Mouse (Mus musculus): ENCODE measurements around the gene Cers5. TPM values are rescaled to one million over a fixed set of nuclear protein-coding genes. Genes with fewer than 3 reads are reported as not detected.
A peak's percentile ranks its signal among the peaks of the same experiment; 100 is the strongest.
"Not testable (repeated sequence)": the region's sequence is repeated elsewhere in the genome, so short reads cannot be mapped to it uniquely, and the experiment has no call there.

Cers5 gene
- total RNA-seq, 2 experiments from 2014 or later = 7.6 to 19.7 TPM

DNA sequence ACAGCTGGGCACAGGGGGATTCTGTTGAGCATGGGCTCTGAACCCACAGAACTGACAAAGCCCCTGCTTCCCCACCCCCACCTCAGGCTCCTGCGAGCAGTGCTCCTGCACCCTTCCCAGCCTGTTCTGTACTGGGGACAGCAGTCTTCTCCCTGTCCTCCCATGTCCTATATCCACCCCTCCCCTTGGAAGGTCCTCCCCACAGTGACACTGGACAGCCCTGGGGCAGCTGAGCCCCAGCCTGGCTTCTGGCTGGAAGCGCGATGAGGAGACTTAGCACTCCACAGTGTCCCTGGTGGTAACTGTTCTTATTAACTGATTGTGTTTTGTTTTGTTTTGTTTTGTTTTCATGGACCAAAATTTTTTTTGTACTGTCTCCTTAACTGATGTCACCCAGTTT is 59.1 kb downstream of the Cers5 start:
- ATAC-seq (replicated peaks; ENCODE audit: low FRiP score, poor library complexity, severe bottlenecking) = no peak

DNA sequence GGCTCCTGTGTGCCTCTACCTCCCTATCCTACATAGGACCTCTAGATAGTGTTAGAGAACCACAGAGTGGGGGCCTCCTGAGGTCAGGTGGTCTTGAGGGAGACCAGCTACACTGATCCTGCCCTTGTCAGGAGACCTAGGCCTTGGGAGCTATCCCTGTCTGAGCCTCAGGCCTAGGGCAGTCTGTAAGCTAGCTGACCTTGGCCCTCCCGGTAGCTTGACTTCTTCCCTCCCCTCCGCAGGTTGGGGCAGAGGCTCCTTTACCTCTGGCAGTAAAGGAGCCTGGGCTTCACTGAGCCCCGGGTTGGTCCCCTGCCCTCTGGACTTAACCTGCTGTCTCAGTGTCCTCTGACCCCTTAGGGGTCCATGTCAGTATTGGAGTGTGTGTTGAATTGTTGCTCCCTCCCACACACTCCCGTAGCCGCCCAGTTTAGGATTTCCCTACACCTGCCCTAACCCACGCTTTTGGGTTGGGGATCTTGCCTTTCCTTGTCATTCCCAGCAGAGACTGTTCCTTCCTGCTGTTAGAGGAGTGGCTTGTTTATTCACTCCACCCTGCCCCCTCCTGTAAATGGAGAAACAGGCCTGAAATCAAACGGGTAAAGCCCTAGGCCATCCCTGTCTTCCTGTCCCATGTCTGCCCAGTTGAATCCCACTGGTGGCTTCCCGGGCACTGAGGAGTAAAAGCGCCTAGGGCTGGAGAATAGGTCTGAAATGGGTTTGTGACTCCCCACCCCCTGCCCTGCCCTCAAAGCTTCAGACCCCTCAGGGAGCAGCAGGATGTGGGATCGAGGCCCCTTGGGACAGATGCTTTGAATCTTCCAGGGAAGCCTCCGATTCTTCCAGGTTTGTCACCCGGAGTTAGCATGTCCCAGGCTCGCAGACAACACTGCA is 59.8 kb downstream of the Cers5 start:
- no peak for ATAC-seq (replicated peaks; ENCODE audit: low FRiP score, poor library complexity, severe bottlenecking)

DNA sequence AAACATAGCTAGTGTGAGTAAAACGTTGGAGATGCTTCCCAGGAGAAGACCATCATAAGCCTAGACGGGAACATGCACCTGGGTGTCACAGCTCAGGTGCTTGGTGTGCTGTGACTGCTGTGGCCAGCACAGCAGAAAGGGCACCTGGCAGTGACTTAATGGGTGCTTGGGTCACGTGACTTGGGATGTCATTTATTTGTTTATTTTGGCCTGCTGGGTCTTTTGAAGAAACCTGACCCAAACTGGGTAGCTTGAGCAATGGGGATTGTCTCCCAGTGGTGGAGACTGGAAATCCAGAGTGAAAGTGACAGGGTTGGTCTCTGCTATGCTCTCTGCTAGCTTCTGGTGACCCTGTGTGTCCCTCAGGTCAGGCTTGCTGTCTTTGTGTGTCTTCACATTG is 61.2 kb downstream of the Cers5 start:
- no peak for ATAC-seq (replicated peaks; ENCODE audit: low FRiP score, poor library complexity, severe bottlenecking)

DNA sequence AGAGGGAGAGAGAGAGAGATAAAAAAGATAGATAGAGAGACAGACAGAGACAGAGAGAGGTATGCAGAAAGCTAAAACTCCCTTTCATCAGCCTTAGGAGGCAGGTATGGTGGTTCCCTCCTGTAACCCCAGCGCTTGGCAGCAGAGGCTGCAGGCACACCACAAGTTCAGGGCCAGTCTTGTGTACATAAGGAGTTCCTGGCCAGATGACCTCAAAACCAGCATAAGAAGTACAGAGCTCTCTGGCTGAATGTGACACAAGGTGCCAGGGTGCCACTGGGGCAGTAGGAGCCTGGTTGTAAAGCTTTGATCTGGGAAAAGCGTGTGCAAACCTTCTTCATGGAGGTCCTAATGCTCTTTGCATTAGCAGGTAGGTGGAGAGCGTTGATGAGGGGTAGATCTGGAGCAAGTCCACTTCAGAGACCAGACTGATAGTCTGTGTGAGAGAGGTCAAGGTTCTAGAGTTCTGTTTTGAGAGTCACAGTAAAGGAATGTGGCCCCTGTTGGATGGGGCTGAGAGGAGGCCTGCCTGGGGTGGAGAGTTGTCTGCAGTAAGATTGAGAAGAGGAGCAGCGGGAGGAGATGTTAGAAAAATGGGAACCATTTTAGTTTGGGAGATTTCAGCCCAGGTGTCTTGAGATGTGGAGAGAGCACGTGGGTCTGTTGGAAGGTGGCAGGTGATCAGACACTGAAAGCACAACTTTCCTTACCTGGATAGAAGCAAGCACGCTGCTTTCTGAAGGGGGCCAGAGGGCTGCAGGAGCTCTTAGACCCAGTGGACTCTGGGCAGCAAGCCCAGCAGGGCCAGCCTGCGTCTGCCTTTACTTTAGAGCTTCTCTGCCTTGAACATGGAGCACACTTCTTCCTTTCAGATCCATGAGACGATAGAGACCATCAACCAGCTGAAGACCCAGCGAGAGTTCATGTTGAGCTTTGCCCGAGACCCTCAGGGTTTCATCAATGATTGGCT is 62.2 kb downstream of the Cers5 start:
- no peak for ATAC-seq (replicated peaks; ENCODE audit: low FRiP score, poor library complexity, severe bottlenecking)

DNA sequence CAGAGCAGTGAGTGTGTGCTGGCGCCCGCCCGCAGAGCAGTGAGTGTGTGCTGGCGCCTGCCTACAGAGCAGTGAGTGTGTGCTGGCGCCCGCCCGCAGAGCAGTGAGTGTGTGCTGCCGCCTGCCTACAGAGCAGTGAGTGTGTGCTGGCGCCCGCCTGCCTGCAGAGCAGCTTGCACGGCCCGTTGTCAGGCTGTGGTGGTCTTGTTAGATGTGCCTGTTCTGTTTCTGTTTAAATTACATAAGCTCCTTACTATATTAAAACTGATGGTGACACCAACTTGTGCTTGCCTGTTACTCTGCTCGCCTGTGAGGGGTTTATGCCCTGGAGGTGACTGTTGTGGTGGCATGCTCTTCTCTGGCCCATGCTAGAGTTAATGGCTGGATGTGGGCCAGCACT is 64.5 kb downstream of the Cers5 start:
- ATAC-seq (replicated peaks; ENCODE audit: low FRiP score, poor library complexity, severe bottlenecking) = no peak

DNA sequence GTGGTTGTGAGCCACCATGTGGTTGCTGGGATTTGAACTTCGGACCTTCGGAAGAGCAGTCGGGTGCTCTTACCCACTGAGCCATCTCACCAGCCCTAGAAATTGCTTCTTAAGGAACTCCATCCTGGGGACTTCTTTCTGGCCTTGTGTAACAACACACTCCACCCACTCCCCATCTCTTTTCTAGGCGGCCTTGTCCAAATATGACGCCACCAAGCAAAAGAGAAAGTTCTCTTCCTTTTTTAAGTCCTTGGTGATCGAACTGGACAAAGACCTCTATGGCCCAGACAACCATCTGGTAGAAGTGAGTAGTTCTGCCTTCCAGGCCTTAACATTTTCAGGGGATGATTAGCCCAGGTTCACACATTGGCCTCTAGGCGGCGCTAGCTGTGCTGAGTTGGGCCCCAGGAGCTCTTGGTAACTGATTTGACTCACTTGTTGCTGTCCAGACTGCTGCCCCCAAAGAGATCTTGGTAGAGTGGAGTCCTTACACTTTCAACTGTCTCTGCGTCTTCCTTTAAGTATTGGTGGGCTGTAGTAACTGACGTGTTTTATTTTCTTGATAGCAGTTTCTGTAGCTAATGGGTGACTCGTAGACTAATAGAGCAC is 67.1 kb downstream of the Cers5 start, which contains the start of gene Gm17349:
TSS of gene Gm17349 (minus strand) at position 51 of the 609 bp plus-strand sequence.
- no peak for ATAC-seq (replicated peaks; ENCODE audit: low FRiP score, poor library complexity, severe bottlenecking)

DNA sequence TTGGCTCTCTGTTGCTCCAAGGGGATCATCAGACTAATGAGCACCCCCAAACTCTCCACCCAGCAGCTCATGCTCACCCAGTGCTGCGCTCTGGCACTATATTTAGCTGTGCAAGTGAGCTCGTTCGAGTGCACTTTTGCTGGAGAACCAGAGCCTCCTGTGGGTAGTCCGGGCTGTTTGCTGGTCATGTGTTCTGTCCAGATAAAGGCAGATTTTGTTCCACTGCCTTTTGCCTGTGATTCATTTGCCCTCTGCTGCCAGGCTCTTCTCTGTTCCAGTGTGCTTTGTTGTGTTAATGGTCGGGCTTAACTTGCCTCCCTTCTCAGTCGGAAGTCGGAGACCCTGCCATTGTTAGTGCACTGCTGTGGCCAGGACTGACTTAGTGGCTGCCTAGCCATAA is 67.8 kb downstream of the Cers5 start:
- no peak for ATAC-seq (replicated peaks; ENCODE audit: low FRiP score, poor library complexity, severe bottlenecking)

DNA sequence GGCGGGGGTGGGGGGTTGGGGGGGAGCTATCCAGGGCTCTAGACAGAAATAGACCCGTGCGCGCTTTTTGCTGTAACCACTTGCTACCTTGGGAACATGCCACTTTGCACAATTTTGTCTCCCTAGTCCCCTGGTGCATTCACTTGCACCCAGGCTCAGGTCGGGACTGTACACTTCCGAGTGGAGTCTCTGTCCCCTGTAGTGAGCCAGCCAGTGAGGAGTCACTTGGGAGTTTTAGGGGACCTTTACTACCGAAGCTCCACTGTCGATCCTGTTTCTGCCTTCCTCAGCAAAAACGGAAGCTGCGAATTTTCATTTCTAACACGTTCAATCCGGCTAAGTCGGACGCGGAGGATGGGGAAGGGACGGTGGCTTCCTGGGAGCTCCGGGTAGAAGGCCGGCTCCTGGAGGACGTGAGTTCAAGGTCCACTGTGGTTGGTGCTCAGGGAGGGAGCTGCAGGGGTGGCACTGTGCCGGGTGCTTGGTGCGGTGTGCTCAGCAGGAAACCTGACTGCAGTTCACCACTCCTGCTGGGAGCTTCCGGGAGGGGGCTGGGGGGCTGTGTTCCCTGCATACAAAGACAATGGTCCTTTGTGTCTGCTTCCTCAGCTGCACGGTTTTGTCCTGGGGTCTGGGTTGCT is 68.5 kb downstream of the Cers5 start:
- no peak for ATAC-seq (replicated peaks; ENCODE audit: low FRiP score, poor library complexity, severe bottlenecking)

DNA sequence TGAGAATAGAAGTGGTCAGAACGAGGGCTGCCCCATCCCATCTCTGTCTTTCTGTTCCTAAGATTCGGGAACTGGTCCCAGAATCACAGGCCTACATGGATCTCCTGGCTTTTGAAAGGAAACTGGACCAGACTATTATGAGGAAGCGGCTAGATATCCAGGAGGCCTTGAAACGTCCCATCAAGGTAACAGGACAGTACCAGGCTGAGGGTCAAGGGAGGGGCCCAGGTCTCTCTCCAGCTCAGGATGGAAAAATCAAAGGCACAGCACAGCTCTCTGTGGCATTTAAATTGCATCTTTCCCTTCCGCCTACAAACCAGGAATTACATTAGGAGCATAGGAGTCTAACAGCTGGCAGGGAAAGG is 69.0 kb downstream of the Cers5 start:
- ATAC-seq (replicated peaks; ENCODE audit: low FRiP score, poor library complexity, severe bottlenecking) = no peak

DNA sequence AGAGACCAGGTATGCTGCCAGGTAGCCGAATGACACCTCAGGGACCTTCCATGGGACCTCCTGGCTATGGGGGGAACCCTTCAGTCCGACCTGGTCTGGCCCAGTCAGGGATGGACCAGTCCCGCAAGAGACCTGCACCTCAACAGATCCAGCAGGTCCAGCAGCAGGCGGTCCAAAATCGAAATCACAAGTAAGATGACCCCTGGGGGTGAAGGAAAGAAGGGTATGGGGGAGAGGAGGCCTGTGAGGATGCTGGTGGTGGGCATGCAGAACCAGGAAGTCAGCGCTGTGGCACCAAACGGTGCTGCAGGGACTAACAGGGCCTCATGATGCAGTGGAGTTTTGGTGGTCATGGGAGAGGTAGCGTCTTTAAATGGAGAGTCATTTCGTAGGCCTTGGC is 69.6 kb downstream of the Cers5 start:
- no peak for ATAC-seq (replicated peaks; ENCODE audit: low FRiP score, poor library complexity, severe bottlenecking)

DNA sequence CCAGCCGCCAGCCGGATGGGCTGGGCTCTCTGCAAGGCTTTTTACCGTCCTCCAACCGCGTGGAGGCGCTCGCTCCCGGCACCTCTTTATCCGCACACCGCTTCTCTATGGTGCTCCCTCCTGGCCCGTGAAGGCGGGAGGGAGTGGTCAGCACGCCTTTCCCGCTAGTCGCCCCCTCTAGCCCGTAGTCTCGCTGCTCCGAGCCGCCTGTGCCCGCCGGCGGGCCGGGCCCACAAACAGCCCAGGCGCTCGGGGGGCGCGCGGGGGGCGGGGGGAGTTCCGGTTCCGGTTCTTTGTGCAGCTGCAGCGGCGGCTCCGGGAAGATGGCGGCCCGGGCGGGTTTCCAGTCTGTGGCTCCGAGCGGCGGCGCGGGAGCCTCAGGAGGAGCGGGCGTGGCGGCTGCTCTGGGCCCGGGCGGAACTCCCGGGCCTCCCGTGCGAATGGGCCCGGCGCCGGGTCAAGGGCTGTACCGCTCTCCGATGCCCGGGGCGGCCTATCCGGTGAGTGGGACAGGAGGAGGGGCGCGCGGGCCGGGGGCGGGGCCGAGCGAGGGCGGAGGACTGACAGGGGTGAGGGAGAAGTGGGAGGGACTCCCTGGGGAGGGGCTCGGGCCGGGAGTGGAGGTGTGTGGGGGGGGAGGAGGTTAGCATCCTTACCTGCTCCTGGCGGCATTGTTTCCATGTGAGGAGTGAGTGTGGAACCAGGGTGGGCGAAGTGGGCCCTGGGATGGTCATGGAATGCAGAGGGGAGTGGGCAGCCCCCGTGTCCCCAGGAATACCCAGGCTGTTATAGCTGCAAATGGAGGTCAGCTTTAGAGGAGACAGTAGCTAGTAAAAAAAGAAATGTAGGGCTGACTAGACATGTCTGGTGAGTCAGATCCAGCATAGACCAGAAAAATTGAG is 70.4 kb downstream of the Cers5 start, which contains the start of gene Smarcd1:
TSS of gene Smarcd1 (plus strand) at position 131 of the 902 bp plus-strand sequence.
- ATAC-seq (replicated peaks; ENCODE audit: low FRiP score, poor library complexity, severe bottlenecking) = peak; percentile 94

DNA sequence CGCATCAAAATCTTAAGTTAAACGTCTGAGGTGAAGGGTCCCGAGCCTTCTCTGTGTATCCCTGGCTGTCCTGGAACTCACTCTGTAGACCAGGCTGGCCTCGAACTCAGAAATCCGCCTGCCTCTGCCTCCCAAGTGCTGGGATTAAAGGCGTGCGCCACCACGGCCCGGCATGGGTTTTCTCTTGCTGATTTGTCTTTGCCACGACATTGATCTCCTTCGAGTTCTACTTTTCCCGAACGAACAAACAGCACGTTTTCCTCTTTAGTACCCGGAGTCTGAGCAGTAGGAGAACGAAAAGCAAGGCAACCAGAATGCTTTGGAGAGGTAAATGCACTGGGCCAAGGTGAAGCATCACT is 71.1 kb downstream of the Cers5 start:
- ATAC-seq (replicated peaks; ENCODE audit: low FRiP score, poor library complexity, severe bottlenecking) = not testable (repeated sequence)

DNA sequence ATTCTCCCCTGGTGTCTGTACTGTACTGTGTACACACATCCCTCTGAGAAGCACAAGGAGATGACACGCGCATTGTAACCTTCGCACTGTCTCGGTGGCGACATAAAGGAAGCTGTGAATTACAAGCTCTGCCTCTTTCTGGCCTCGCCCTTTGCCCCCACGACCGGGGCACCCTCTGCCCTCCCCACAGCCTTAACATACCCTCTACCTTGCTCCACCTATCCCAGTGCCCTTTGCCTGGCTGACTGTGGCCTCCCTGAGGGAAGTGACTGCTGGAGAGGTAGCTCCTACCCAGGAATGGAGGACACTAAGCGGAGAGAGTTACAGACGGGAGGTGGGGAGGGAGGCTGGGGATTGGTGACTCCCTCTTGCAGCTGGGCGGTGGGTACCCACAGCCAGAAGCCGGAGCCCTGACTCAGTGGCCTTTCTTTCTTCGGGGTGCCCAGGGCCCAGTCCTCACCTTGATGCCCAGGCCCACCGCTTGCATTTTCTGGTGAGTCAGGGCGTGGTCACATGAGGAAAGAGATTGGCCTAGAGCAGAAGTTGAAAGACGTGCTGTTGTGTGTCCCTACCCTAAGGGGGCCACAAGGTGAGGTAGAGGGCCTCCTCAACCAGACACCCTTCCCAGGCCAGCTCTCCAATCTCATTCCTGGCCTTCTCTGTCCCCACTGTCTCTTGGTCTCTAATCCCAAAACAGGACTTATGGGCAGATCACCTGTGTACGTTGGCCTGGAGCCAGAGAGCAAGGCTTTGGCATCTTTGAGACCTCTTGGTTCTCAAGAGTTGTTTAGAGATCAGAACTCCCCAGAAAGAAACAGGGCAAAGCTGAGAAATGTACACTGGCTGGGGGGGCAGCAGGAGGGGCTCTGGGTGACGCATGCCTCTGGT is 72.2 kb downstream of the Cers5 start:
- ATAC-seq (replicated peaks; ENCODE audit: low FRiP score, poor library complexity, severe bottlenecking) = no peak

DNA sequence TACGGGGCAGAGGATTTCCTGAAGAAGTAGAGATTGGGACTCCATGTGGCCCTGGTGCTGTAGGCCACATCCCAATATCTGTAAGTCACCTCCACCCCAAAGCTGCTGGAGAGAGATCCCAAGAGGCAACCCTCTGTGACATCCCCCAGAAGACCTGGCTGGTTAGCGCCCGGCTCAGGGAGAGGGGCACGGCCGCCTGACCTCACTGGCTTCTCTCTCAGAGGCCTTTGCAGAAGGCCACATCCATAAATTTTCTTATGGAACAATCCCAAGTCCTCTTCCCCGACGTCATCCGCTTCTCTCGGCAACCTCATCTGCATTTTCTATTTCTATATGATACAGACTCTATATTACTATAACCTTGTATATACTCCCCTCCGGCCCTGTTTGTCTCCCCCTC is 73.0 kb downstream of the Cers5 start:
- ATAC-seq (replicated peaks; ENCODE audit: low FRiP score, poor library complexity, severe bottlenecking) = no peak

DNA sequence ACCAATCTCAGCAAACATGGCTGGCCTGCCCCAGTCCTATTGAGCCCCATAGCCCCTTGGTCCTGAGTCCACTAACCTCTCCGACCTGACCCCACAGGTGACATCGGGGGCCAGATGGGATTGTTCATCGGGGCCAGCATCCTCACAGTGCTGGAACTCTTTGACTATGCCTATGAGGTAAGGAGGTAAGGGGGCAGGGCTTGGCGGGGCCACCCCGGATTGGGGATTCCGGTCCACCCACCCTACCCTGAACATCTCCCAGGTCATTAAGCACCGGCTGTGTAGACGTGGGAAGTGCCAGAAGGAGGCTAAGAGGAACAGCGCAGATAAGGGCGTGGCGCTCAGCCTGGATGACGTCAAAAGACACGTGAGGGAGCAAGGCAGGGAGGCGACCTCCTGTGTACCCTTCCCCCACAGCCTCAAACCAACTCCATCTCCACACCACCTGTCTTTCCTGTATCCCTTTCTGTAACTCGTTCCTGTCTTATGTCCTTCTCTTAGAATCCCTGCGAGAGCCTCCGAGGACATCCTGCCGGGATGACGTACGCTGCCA is 74.1 kb downstream of the Cers5 start:
- no peak for ATAC-seq (replicated peaks; ENCODE audit: low FRiP score, poor library complexity, severe bottlenecking)

DNA sequence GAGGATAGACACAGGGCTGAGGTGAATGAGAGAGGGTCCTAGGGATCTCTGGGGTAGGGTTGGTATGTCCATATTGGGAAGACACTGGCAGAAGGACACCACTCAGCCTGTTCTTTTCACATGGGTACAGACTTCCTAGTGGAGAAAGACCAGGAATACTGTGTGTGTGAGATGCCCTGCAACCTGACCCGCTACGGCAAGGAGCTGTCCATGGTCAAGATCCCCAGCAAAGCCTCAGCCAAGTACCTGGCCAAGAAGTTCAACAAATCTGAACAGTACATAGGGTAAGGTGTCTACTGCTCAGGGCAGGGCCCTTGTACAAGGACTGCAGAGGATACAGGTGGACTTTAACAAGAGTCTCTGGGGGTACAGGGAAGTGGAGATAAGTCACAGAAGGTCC is 75.4 kb downstream of the Cers5 start:
- ATAC-seq (replicated peaks; ENCODE audit: low FRiP score, poor library complexity, severe bottlenecking) = no peak

DNA sequence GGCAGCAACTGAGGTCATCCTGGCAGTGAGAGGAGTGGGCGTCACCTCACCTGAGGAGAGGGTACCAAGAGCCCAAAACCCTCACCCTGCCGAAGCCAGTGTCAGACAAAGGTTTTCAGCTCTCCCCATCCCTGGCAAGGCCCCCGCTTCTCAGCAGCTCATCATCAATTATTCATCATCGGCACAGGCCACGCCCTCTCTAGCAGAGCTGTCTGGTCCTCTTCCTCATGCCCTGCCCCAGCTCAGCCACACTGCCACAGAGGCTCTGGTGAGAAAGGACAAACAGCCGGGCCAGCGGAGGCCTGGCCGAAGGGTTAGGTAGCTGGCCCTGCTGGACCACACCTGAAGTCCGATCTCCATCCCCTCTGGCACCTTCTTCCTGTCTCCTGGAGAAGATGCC is 80.7 kb downstream of the Cers5 start:
- ATAC-seq (replicated peaks; ENCODE audit: low FRiP score, poor library complexity, severe bottlenecking) = no peak

DNA sequence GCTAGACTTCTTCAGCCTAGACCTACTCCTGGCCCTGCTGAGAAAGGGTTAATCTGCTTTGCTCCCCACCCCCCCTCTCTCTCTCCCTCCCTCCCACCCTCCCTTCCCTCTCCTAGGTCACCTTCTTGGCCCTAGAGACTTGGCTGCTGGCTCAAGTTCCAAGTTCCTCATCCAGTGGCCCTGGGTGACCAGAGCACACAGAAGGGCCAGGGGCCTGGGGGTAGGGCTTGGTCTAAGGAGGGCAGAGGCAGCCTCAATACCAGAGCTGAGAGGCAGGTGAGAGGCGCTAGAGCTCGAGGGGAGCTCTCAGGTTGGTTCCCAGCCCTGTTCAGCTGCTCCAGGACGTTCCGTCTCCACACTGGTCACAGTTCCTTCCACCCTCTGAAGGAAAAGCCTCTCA is 81.8 kb downstream of the Cers5 start:
- ATAC-seq (replicated peaks; ENCODE audit: low FRiP score, poor library complexity, severe bottlenecking) = no peak

Measured in erythroid progenitor cell, adult 5-6 weeks (primary cell).